Mouse (Mus musculus) mouse trophoblast stem cell (cell line): ENCODE results near the gene Itga2.

Source experiments
- in situ Hi-C, 2 experiments: fragments of 300-500 bp; cut with MseI, MboI; formaldehyde crosslinking; loops; 2 replicates in 1 of 2; 3 replicates in 1 of 2; pipeline ENCODE4 v1.15.1; 2025

Itga2 gene

DNA sequence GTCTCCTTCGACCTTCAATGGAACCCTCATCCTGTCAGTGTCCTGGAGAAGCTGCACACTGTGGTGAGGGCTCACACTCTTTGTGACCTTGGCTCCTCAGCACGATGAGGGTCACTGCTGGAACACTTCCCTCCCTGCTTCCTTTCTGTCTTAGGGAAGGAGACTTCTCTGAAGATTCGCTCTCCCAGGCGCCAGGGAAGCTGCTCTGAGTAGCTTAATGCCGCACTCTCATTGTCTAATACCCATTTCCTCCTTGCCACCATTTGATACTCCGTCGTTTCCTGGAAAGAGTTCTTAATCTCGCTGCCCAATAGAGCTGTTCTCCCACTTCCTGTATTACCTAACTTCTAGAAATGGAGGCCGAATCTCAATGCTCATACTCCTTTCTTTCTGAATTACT is 46.7 kb downstream of the Itga2 start:
- in situ Hi-C loops = no loop called here

DNA sequence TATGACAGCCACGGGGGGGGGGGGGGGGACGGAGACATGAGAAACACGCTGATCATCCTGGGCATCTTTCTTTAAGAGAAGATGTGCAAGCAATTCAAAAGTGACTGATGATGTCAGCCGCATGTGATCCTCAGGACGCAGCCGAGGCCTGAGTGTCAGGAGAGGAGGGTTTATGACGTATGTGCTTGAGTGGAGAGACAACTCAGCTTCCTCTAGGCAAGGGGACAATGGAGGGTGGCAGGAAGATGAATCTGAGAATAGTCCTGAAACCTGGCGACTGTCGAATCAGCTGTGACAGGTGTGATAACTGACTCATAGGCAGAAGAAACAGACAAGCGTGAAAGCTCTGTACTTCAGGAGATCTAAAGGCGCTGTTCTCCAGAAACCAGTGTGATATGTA is 53.2 kb downstream of the Itga2 start:
- in situ Hi-C loops = no loop called here

DNA sequence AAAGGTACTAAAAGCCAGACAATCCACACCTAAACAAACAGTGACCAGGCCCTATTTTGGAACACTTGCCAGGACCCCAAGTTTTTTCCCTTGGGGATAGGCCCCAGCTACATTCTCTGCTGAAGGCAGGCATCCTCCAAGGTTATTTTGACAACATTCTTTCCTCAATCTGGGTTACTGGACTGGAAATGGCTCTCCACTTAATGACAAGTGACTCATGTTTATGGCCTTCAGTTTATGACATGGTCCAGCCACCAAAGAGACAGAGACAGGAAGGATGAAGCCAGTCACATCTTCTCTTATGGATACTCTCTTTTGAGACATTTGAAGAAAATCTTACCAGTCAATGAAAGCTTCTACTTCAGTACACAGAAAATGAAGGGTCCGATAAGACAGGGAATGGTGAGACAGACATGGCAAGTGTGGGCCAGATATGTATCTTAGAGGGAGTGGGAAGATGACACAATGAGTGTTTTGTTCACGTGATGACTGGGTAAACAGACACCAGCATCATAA is 55.8 kb downstream of the Itga2 start:
- in situ Hi-C loops = no loop called here

DNA sequence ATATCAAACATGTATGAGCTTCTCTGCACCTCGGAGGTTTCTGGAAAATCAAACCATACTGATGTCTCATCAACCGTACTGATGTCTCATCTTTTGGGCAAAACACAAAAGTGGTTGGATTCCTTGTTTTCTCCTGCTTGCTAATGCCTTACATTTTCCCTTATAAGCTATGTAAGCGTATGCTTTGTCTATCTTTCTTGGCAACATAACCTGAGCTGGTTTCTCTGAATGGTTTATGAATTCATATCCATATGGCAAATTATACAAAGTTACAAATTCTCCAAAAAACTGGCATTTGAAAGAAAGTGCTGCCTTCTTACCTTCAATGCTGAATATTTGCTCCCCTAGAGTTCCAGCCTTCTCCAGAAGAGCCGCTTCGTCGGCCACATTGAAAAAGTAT is 57.2 kb downstream of the Itga2 start:
- in situ Hi-C loops = no loop called here

DNA sequence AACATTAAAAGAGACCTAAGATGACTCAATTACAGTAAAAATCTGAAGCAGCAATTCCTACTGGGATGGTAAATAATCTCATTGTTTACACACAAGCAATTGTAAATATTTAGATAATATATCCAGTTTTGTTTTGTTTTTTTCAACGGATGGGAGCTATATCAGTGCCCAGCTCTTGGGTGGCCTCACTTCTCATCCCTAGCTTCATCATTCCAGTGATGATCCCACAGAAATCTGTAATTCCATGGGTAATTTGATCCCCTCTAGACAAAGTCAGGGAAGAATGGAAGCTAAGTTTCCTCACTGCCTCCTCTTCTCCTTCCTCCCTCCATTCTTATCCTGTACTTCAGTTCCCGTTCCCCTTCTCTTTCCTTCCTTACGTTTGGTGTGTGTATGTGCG is 74.4 kb downstream of the Itga2 start:
- in situ Hi-C loops = no loop called here

DNA sequence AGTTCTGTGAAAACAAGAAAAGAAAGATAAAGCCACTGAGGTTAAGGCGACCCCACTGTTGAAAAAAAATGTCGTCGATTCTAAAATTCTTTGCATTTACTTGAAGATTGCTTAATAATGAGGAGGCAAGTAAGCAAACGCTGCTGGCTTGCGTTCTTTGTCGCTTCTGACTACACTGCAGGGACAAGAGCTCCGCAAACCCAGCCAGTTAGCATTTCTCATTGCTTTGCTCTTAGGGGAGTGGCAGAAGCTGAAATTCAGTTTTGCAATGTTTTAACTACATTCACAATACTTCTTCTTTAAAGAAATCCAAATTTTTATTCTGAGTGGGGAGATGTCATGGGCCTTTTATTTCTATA is 75.7 kb downstream of the Itga2 start:
- in situ Hi-C loops = no loop called here

DNA sequence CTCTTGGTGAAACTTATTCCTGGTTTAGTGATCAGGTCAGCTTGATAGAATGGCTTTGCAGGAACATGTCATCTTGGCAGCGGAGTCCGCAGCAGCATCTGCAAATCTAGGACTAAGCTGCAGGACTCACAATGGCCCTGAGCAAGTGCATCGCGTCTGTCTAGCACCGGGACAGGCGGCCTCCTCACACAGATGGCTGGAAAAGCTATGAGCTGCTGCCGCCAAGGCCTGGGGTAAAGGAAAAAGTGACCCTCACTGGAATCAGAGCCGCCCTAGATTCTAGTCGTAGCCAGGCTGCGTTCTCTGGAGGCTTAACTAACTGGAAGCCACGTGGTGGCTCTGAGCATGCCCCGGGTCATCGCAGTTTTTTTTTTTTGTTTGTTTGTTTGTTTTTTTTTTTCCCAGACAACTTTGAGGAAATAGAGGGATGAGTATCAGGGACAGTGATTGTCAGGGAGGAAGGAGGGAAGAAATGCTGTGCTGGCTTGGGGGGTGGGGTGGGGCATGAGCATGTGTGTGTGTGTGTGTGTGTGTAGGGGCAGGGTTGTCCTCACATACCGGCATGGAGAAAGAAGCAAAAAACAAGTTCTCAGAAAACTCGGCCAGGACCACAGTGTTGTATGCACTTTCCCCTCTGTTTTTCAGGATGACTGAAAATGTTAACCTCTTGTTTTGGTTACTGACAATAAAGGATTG is 76.2 kb downstream of the Itga2 start:
- in situ Hi-C loops = no loop called here

DNA sequence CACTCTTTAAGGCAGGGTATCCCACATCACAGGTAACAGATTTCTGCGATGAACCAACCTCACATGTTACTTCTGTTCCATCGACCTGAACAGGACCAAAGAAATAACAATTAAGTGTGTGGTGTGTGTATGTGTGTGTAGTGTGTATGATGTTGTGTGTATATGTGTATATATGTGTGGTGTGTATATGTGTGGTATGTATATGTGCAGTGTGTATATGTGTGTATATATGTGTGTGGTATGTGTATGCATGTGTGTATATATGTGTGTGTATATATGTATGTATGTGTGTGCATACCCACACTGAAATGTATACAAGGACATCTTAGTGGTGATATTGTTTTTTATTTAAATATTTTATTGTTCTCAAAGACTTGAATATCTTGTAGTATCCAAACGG is 77.5 kb downstream of the Itga2 start:
- in situ Hi-C loops = no loop called here

DNA sequence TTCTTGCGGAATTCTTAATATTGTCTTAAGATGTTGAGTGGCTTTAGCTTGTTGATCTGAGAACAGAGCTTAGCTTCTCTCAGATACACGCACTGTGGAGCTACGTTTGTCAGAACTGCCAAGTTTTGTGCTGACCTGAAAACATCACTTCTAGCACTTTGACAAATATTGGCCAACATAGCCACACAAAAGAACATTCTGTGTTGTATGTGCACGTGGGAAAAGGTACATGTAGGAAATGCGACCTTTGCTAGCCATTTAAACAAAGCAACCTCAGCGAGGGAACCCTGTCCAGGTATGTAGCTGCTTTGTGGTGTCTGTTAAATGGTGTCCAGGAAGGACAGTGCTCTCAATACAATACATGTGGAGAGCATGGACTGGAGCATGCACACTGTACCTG is 77.9 kb downstream of the Itga2 start:
- in situ Hi-C loops = no loop called here

DNA sequence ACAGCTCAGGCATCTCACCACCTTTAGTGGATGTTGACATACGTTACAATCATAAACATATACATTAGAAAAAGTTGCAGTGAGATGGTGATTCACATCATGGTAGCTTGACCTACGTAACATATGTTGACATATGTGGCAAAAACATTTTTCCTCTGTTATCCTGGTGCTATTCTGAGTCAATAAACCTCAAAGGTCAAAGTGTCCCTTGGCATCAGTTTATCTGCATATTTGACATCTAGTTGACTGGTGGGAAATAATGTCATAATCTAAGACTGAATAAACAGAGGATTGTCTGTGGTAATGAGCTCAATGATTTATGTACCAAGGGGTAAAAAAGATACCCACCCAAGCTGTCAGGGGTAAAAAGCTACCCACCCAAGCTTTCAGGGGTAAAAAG is 78.7 kb downstream of the Itga2 start:
- in situ Hi-C loops = no loop called here

DNA sequence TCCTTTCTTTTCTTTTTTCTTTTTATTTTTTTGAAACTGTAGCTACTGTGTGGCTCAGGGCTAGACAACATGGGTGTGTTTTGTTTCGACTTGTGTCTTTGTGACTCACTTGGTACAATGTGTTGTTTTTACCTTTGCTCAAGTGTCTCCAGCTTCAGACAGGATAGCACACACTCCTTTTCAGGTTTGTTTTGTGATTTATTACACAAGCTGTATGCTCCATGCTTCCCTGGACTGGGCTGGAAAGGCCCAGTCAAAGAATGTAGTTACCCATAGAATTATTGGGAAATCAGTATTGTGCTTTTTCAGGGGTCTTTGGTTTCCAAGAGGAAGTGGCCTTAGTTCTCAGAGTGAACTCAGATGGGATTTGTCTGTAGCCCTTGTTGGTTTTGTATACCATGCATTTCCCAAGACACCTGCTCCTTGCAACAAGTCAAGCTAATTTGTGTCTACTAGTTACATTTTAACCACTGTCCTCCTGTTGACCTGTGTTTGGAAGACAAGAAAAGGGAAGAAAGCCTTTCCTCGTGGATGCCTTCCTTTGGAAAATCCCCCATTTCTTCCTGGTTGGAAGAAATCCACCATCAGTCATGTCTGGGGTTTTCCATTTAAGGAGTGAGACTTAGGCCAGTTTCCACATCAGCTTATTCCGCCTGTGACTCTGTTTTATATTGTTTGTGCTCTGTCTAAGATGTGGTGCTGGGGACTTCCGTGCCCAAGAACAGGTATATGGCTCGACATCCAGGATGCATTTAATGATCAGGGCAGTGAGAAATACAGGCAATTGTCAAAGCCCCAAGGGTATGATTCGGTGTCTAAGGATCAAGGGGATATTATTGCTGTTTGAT is 79.4 kb downstream of the Itga2 start:
- in situ Hi-C loops = no loop called here

DNA sequence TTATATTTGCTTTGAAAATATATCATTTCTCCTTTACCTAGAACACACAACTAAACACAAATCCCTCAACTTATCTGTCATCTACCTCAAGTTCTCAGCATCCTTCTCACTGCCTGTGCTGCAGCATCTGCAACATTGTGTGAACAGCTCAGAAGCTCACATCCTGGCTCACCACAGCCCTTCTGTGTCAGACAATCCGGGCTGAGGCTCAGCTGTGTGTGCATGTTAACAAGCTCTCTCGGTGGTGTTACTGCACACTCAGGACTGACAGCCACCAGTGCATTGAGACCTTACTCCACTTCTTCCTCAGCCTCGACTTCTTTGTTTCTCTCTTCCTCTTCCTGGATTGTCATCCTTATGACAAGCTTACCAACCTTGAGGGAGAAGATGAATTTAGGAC is 83.0 kb downstream of the Itga2 start:
- in situ Hi-C loops = no loop called here

DNA sequence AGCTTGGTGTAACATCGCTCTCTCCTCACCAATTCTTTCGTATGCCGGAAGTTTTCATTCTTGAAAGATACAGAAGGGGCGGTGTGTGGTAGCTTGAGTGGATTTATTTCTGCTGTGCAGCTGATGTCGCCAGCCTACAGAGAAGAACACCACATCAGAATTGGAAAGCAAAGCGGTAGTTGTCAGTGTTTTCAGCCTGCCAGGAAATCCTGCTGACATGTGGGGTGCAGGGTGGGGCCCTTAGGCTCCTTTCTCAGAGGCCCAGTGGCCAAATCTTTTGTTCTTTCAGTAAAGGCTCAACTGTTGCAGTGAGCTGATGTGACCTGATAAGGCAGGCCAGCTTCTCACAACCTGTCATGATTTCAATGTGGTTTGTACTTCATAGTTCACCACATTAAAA is 86.1 kb downstream of the Itga2 start:
- in situ Hi-C loops = no loop called here

DNA sequence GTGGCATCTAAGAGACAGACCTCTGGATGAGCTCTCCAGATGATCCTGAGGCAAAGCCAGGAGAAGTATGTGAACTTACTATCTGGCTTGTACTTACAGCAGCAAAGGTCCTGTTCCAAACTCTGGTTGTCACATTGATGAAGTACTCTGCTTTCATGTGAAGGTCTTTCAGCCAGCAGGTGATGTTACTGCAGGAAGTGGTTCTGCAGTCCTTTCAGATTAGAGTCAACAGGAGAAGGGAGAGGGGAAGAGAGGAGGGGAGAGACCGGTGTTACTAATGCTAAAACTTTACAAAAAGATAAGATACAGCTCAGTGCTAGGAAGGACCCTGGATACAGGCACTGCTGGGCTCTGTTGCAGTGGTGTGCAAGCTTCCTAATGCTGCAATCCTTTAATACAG is 88.6 kb downstream of the Itga2 start:
- in situ Hi-C loops = no loop called here

DNA sequence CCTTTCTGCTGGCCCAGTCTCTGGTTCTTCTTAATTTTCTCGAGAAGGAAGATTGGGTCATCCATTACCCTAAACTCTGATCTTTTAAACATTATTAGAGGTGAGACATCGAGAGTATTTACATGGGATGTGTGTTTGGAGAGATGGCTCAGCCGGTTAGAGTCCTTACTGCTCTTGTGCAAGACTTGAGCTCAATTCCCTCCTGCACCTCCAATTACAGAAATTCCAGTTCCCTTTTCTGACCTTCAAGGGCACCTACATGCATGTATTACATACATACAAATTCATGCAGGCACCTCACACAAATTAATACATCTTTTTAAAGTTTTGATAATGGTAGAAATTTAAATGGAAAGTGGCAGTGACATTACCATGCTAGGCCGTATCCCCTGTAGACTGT is 91.4 kb downstream of the Itga2 start:
- in situ Hi-C loops = no loop called here

DNA sequence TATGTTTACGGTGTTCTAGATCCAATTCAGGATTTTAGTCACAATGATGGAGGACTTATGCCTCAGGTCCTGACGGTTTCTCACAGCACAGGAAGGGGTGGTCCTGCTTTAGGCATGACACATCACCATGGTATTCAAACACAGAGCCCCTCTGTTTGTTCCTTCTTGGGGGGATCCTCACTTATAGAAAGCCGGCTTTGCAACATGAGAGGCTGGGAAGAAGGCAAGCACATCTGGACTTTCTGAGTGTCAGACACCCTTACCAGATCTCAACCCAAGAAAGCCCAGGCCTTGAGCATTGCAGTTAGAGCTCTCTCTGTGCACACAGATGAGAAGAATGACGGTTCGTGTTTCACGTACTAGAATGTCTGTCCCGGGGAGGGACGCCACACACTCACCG is 92.8 kb downstream of the Itga2 start:
- in situ Hi-C loops = no loop called here

DNA sequence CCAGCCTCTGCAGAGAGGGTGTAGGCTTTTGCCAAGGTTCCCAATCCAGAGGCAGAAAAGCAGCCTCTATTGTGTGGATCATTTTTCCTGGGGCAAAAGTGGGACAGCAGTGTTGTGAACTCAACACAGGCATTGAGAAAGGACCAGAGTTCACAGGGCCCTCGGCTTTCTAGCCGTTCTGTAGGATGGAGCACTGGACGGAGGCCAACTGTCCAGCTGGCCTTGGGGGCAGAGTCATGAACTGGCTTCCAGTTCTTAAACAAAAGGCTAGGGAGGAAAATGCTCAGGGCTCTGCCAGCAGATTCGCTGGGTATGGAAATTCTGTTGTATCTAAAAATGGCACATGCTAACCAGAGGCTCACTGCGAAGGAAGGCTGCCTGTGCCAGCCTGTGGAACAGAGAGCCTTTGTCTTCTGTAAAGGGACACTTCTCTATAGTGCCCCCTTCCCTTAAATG is 93.3 kb downstream of the Itga2 start:
- in situ Hi-C loops = no loop called here

DNA sequence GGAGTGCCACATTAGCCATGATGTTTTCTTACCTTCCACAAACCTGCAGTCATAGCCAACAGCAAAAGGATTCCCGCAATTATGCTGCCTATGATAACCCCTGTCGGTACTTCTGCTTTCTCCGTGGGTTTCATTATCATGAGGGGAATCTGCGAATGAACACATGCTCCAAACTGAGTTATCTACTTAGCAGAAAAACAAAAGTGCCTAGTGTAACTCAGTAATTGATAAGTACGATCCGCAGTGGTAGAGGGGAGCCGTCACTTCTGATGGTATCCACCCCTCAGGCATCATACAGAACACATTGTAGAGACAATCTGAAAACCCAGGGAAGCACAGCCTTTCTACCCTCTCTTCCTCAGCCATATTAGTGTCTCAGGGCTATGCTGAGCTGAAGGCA is 94.8 kb downstream of the Itga2 start:
- in situ Hi-C loops = no loop called here

DNA sequence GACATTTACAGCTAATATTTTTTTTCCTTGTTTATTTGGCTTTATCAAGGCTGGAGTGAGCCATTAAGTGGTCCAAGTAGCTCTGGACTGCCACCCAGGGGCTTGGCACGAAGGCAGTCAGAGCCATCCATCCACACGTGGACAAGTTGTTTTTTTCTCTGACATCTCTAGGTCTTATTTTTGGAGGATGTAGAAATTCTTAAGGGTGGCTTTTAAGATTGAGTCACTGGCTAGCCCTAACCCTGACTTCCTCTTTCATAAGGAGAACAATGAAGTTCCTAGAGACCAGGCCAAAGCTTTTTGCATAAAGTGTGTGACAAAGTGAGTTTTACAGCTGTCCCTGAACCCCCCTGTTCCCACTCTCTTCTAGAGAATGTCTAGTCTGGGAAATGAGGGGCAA is 97.3 kb downstream of the Itga2 start:
- in situ Hi-C loops = loop anchor here in 1 of 2 experiments (5.0 kb wide), 1 partner anchor 128 kb away; no protein-coding TSS in a partner anchor

DNA sequence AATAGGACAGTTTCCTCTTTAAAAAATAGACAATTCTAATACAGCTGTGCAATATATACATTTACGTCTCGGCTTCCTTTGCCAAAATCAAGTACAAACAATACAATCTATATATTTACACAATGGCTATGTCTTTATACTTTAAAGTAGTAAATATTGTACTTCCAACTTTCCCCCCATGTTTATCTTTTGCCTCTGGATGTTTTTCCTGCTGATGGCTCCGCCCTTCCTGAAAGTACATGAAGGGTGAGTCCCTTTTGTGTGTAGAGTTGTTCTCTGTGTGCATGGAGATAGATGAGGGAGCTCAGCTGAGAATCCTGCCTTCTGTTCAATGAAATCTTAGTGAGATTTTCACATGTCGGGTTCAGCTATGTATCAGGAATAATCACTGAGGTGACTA is 98.5 kb downstream of the Itga2 start:
- in situ Hi-C loops = loop anchor here in 1 of 2 experiments (5.0 kb wide), 1 partner anchor 129 kb away; no protein-coding TSS in a partner anchor

DNA sequence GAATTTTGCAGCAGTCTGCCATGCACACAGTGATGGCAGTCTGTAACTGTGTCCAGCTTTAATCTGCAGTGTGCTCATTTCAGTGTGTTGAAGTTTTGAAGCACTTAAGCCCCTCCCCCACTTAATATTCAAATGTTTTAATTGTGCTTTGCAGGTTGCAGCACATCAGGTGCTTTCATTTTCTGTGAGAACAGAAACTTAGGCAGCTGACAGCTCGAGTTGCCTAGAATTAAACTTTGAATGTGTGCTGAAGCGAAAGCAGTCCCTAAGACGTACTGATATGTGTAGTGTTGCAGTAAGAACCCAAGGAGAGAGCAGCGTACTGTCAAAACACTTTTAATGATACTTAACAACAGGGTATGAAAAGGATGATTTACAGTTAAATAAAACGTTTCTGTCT is 99.1 kb downstream of the Itga2 start:
- in situ Hi-C loops = loop anchor here in 1 of 2 experiments (5.0 kb wide), 1 partner anchor 130 kb away; no protein-coding TSS in a partner anchor

DNA sequence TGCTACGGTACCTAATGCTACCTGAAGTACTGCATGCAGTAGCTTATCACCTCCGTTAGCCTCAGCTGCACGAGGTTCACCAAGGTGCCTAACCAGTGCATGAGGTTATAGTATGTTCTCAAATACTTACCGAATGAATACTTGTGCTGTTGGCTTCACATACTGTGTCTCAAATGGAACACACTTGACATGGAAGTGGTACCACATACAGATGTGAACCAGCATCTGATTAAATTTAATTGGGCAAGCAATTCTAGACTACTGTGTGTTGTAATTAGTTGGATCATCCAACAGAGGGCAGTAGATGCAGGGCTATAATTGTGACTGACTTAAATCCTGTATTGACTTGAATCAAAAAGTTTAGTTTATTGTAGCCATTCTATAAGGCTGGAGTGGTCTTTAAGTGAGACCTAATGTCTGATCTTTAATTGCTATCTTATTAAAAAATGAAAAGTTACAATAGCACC is 100.5 kb downstream of the Itga2 start:
- in situ Hi-C loops = loop anchor here in 1 of 2 experiments (5.0 kb wide), 1 partner anchor 131 kb away; no protein-coding TSS in a partner anchor
